Mouse (Mus musculus) gastrocnemius, postnatal 36 days (tissue): ENCODE results near the gene Asic2. TPM values are rescaled to one million over a fixed set of nuclear protein-coding genes. Genes with fewer than 3 reads are reported as not detected.
"Not testable (repeated sequence)": the region's sequence is repeated elsewhere in the genome, so short reads cannot be mapped to it uniquely, and the experiment has no call there.

Experiments
- DNase-seq, 2 experiments: peaks; one replicate each; pipeline ENCODE4 v3.0.0; 2022
- intact Hi-C: fragments of 180-260 bp; cut with DNase I; formaldehyde crosslinking; loops from one replicate; pipeline ENCODE4 v1.15.1; 2025
- total RNA-seq, 2 experiments: library from RNA; stranded (reverse); gene quantifications; 2 replicates each; pipeline ENCODE4 v1.2.3; 2021

Asic2 gene
- total RNA-seq, 2 experiments from 2014 or later, result 0.10 TPM; not detected in 1

- DNase-seq, result no peak
- intact Hi-C loops, result no loop called here
Measured at GRCm38 (mm10) chr11:81270518-81270917, 697.7 kb downstream of the Asic2 start.

DNA sequence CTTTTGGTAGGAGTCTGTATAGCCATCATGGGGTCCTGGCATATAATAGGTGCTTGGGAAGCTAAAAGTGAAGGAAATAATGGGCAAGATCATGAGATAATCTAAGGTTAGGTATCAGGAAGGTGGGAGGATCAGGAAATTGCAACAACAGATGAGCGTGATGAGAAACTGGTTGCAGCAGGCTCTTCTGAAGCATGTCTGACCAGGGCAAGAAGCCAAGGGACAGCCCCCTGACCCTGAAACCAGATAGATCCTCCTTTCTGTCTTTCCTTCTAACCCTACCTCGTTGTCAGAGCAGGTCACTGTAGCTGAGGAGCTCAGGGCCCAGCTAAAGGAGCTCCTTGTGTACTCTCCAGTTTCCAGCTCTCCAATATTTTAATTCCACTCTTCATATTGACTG lies 704.5 kb downstream of the Asic2 start:
- intact Hi-C loops, result no loop called here
- no peak for DNase-seq

- intact Hi-C loops, result no loop called here
- DNase-seq, result no peak
Measured at GRCm38 (mm10) chr11:81263193-81263592, 705.1 kb downstream of the Asic2 start.

DNA sequence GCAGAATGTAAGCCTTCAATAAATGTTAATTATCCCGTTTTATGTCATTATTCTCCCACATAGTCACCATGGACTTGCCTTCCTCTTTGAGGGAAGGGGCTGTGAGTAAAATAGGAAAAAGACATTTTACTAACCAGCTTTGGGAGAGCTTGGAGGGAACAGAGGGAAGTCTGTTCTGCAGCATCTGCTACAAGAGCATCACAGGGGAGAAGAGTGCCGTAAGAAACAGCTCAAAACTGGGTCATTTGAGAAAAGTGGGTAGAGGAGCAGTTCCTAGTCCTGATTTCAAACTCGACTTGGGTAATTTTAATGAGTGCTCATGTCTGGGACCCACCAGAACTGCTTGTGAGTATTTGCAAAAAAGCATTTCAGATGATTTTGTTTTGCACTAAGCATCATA lies 707.0 kb downstream of the Asic2 start:
- DNase-seq, result no peak
- intact Hi-C loops, result no loop called here

GRCm38 (mm10) chr11:81241183-81241582 lies 727.1 kb downstream of the Asic2 start:
- intact Hi-C loops, DNase-seq: not testable (repeated sequence)

GRCm38 (mm10) chr11:81239966-81240681 lies 728.1 kb downstream of the Asic2 start:
- DNase-seq, result peak in 1 of 2 experiments; percentile 6

GRCm38 (mm10) chr11:81239091-81239490 lies 729.2 kb downstream of the Asic2 start:
- intact Hi-C loops, result no loop called here
- DNase-seq, result no peak

More at GRCm38 (mm10) chr11:81239966-81240681, 728.1 kb downstream of the Asic2 start:
- intact Hi-C loops, result no loop called here

DNA sequence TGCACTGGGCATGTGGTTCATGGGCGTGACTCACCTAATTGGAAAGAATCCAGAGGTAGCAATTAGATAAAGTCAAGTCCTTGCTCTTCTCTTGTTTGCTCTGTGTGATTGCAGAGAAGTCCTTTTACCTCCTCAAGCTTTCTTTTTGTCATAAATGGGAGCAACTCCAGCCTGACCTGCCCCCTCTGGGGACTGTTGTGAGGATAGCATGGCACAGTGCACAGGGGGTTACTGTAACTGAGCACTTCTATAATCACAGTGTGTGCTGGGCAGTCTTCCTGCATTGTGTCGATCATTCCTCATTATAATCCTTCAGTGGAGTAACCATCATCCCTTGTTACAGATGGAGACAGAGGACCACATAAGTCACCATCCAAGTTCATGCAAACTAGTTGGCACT lies 732.2 kb downstream of the Asic2 start:
- intact Hi-C loops, result no loop called here
- no peak for DNase-seq

DNA sequence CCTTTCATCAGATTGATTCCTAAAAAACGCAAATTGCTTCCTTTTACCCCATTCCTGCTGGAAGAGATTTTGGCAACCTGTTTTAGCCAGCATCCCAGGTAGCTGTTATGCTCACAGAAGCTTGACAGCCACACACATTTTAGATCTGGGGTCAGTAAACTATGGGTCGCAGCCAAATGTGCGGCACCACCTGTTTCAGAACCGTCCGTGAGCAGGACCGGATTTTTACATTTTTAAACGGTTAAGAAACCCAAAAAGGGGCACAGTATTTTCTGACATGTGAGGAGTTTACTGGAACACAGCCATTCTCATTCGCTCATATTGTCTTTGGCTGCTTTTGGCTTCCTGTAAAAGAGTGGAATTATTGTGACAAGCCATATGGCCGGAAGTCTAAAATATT lies 744.9 kb downstream of the Asic2 start:
- no peak for DNase-seq
- intact Hi-C loops, result no loop called here

- intact Hi-C loops, result no loop called here
- no peak for DNase-seq
Measured at GRCm38 (mm10) chr11:81220786-81221185, 747.5 kb downstream of the Asic2 start.

GRCm38 (mm10) chr11:81205471-81205870 lies 762.8 kb downstream of the Asic2 start:
- DNase-seq, result no peak
- intact Hi-C loops, result no loop called here

DNA sequence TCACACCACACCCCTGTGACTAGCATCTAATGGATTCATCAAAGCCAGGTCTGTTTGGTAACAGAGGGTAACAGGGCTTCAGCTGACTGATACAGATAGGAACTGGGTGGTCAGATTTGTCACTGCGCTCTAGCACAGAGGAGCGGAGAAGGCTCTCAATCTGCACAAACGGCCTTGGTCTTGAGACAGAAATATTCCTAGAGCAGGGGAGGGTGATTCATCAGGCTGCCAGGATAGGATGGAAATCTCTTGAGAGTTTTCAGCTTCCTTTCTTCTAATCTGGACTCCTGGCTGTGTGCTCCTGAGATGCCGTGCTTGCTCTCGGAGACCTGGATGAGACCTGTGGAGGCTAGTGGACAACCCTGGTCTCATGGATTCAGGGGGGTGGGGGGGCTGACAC lies 765.7 kb downstream of the Asic2 start:
- intact Hi-C loops, result no loop called here
- no peak for DNase-seq

DNA sequence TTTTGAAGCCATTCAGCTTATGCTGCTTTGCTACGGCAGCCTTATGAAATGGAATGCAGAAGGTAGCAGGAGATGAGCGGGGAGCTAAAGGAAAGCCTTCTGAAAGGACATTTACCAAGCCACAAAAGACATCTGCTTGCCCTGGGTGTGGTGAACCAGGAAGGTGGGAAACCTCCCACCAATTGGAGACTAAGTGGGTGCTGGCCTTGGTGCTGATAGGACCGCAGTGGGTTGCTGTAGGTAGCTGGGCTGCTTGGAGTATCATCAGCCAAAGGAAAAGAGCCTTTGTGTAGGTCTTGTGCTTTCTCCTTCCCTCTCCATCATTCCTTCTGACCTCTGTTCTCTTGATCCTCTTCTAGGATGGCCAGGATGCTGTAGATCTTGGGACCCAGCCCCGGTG lies 774.4 kb downstream of the Asic2 start:
- intact Hi-C loops, result no loop called here
- no peak for DNase-seq

- no peak for DNase-seq
- intact Hi-C loops, result no loop called here
Measured at GRCm38 (mm10) chr11:81192155-81192554, 776.1 kb downstream of the Asic2 start.

DNA sequence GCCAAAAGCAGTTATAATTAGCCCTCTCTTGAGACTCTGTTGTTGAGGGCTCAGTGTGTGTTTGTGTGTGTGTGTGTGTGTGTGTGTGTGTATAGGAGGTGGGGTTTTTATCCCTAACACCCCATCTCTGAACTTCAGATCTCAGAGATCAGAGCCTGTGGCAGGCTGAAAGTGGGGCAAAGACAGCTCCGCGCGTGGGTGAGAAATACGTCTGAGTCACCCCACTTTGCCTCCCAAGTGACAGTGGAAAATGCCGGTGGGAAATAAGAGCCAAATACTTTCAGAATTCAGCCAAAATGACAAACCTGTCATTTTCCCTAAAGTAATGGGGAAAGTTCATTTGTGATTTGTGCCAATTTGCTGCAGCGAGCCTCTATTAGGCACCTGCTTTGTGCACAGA lies 779.2 kb downstream of the Asic2 start:
- no peak for DNase-seq
- intact Hi-C loops, result no loop called here

GRCm38 (mm10) chr11:81187851-81188250 lies 780.4 kb downstream of the Asic2 start:
- intact Hi-C loops, result no loop called here

DNA sequence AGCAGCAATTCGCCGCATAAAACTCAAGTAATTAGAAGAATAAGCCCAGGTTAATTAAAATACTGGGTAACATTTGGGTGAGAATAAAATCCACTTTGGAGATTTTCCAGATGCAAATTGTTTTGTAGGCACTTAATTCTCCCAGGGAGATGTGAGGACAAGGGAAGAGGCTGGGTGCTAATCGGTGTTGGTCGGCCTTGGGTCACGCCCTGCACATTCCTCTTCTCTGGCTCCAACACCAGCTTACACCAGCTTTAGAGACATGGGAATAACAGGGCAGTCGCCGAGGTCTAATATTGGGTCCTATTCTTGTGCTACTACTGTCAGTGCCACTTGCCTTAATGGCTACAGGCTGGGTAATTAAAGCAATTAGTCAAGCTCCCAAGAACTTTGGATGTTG lies 783.5 kb downstream of the Asic2 start:
- DNase-seq, result no peak
- intact Hi-C loops, result no loop called here

More at GRCm38 (mm10) chr11:81187851-81188250, 780.4 kb downstream of the Asic2 start:
- no peak for DNase-seq

GRCm38 (mm10) chr11:81164890-81165289 lies 803.4 kb downstream of the Asic2 start:
- DNase-seq, result no peak
- intact Hi-C loops, result no loop called here

- intact Hi-C loops, result no loop called here
- no peak for DNase-seq
Measured at GRCm38 (mm10) chr11:81163056-81163455, 805.2 kb downstream of the Asic2 start.

DNA sequence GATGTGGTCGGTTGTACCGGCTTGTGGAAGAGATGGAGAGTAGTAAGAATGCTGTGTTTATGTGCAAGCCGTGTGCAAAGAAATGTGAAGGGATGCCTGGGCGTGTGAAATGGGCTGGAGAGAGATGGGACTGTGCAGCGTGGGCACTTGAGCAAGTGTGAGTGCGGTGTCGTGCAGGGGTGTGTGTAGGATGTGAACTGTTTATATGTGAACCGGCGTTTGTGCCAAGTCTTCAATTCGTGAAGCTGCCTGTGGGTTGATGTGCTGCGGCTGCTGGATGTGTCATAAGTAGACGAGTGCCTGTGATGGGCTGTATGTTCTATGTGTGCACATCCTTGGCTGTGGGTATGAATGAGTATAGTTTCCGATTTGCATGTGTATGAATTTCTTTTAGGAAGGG lies 814.4 kb downstream of the Asic2 start:
- intact Hi-C loops, result no loop called here

GRCm38 (mm10) chr11:81153161-81153840 lies 815.0 kb downstream of the Asic2 start:
- intact Hi-C loops, result no loop called here
- no peak for DNase-seq

More for the DNA sequence above, 814.4 kb downstream of the Asic2 start:
- DNase-seq, result no peak
